Mouse (Mus musculus): Measurements from ENCODE around the gene Vmn1r66. TPM values are rescaled to one million over a fixed set of nuclear protein-coding genes. Genes with fewer than 3 reads are reported as not detected.

Gene Vmn1r66
- polyA plus RNA-seq (2014; fragmentation: Illumina TruSeq; extraction: RNeasy Lipid Tissue Mini Kit (QIAGEN cat#74804); ENCODE audit: low read depth, low replicate concordance), result not detected

GRCm38 (mm10) chr7:10277906-10278305 lies at the start of gene Vmn1r66:
Gene Vmn1r66 (minus strand): TSS chr7:10278006.

Other genes with a start within 250 kb of the Vmn1r66 start
- gene Vmn2r50, start 224.7 kb downstream of the Vmn1r66 start, polyA plus RNA-seq (2014; fragmentation: Illumina TruSeq; extraction: RNeasy Lipid Tissue Mini Kit (QIAGEN cat#74804); ENCODE audit: low read depth, low replicate concordance), result not detected
- gene Vmn2r51, start 172.3 kb downstream of the Vmn1r66 start, polyA plus RNA-seq (2014; fragmentation: Illumina TruSeq; extraction: RNeasy Lipid Tissue Mini Kit (QIAGEN cat#74804); ENCODE audit: low read depth, low replicate concordance), result not detected
- not detected for gene Vmn2r52, start 101.4 kb downstream of the Vmn1r66 start, polyA plus RNA-seq (2014; fragmentation: Illumina TruSeq; extraction: RNeasy Lipid Tissue Mini Kit (QIAGEN cat#74804); ENCODE audit: low read depth, low replicate concordance)
- not detected for gene Vmn1r67, start 165.3 kb upstream of the Vmn1r66 start, polyA plus RNA-seq (2014; fragmentation: Illumina TruSeq; extraction: RNeasy Lipid Tissue Mini Kit (QIAGEN cat#74804); ENCODE audit: low read depth, low replicate concordance)
- gene Zik1, start 217.4 kb upstream of the Vmn1r66 start, polyA plus RNA-seq (2014; fragmentation: Illumina TruSeq; extraction: RNeasy Lipid Tissue Mini Kit (QIAGEN cat#74804); ENCODE audit: low read depth, low replicate concordance), result 1.2 TPM

Measured in adipose tissue, adult 10 weeks (tissue).